In genomic region chr1:190944109-190944760, GRCm38 (mm10) we compare ENCODE assay signal across 9 mouse cellular contexts. TPM values are rescaled to one million over a fixed set of nuclear protein-coding genes. Genes with fewer than 3 reads are reported as not detected.
DNase-seq lines count a peak whose midpoint lies in the region; ATAC-seq and TF ChIP-seq lines count a peak whose summit lies in the region.
"Had no signal": no experiment of that assay in that cellular context is flagged by ENCODE, and none has a peak within 500 bp of the region (broad histone marks: within the 10 kb centered on the region; RNA-seq: fewer than 3 reads in every experiment).

No protein-coding gene starts in this region.

- TF ChIP-seq CTCF in MEL (IDR thresholded peaks at IDR 0.05 in 2 of 3, conservative IDR thresholded peaks at IDR 0.05 in 1 of 3; ENCODE audit: control insufficient read depth in 1 of 3, insufficient read depth in 1 of 3, low read depth in 2 of 3, low read length in 3 of 3, poor library complexity in 1 of 3, severe bottlenecking in 1 of 3): peak; percentile 74 to 91 (median 87)

- H3K79me2 ChIP-seq in MEL (ENCODE audit: control insufficient read depth, insufficient read depth, low read length, poor library complexity): no peaks in the 10 kb centered on the region

- DNase-seq in MEL (ENCODE audit: low read depth, low spot score): peak; percentile 78
- DNase-seq in layer of hippocampus, postnatal 14 days (ENCODE audit: low spot score in 2 of 2): peak; percentile 74 to 83
- DNase-seq in lung, postnatal 25 days (ENCODE audit: low spot score): peak; percentile 71
- peak; percentile 86 for DNase-seq in right cerebral cortex, adult 2 months (ENCODE audit: low spot score in 2 of 2)
- peak; percentile 64 to 70 for DNase-seq in urinary bladder, postnatal 36 days (ENCODE audit: low spot score in 2 of 2)

- H3K27me3 ChIP-seq in MEL (ENCODE audit: control insufficient read depth in 1 of 2, insufficient read depth in 2 of 2, low read length in 2 of 2): no peaks in the 10 kb centered on the region
- H3K27me3 ChIP-seq in forebrain, embryonic 15.5 days: no peaks in the 10 kb centered on the region
- no peaks in the 10 kb centered on the region for H3K27me3 ChIP-seq in hindbrain, embryonic 12.5 days
- H3K27me3 ChIP-seq: megakaryocyte, embryonic 14.5 days had no signal

- ATAC-seq in cerebellum, adult (ENCODE audit: insufficient number of reproducible peaks, low FRiP score, low TSS enrichment): peak; percentile 56; the same call in 1 of the 2 replicates
- ATAC-seq in forebrain, embryonic 15.5 days (replicated peaks): peak; percentile 84
- peak; percentile 64; the same call in 1 of the 2 replicates for ATAC-seq in hindbrain, embryonic 12.5 days (ENCODE audit: low FRiP score)

- H3K9ac ChIP-seq in MEL (ENCODE audit: control insufficient read depth, low read depth, low read length, poor library complexity, severe bottlenecking): no peak overlapping the region
- no peak overlapping the region for H3K9ac ChIP-seq in forebrain, embryonic 15.5 days (replicated peaks)
- no peak overlapping the region for H3K9ac ChIP-seq in hindbrain, embryonic 12.5 days

- no peak for TF ChIP-seq POLR2A in MEL (IDR thresholded peaks at IDR 0.05; ENCODE audit: control insufficient read depth in 1 of 2, insufficient read depth in 1 of 2, low read depth in 1 of 2, low read length in 2 of 2, poor library complexity in 1 of 2)

- H3K4me2 ChIP-seq in forebrain, embryonic 15.5 days (replicated peaks): no peak overlapping the region
- H3K4me2 ChIP-seq in hindbrain, embryonic 12.5 days (replicated peaks): no peak overlapping the region

- no peak overlapping the region for H3K4me3 ChIP-seq in MEL (ENCODE audit: control insufficient read depth in 1 of 2, insufficient read depth in 1 of 2, low read depth in 2 of 2, low read length in 2 of 2)
- no peak overlapping the region for H3K4me3 ChIP-seq in forebrain, embryonic 15.5 days
- no peak overlapping the region for H3K4me3 ChIP-seq in hindbrain, embryonic 12.5 days
- H3K4me3 ChIP-seq: megakaryocyte, embryonic 14.5 days had no signal

- 48% methylated on average over 6 of the region's 6 CpGs for WGBS in forebrain, embryonic 15.5 days
- 56% methylated on average over 6 of the region's 6 CpGs for WGBS in hindbrain, embryonic 12.5 days

- TF ChIP-seq EP300 in MEL (IDR thresholded peaks at IDR 0.05; ENCODE audit: low read depth in 1 of 2, low read length in 2 of 2): no peak

- H3K36me3 ChIP-seq in MEL (ENCODE audit: control insufficient read depth in 1 of 2, insufficient read depth in 2 of 2, low read length in 2 of 2): no peaks in the 10 kb centered on the region; a peak in 1 of 4 replicates
- peaks cover 84% of the 10 kb centered on the region for H3K36me3 ChIP-seq in forebrain, embryonic 15.5 days
- H3K36me3 ChIP-seq in hindbrain, embryonic 12.5 days: peaks cover 82% of the 10 kb centered on the region

- H3K27ac ChIP-seq in MEL (ENCODE audit: control insufficient read depth, low read depth, low read length): no peak overlapping the region
- H3K27ac ChIP-seq in forebrain, embryonic 15.5 days (replicated peaks): no peak overlapping the region
- no peak overlapping the region for H3K27ac ChIP-seq in hindbrain, embryonic 12.5 days

- TF ChIP-seq RAD21 in MEL (IDR thresholded peaks at IDR 0.05; ENCODE audit: low read depth, low read length): peak; percentile 96

- no peaks in the 10 kb centered on the region for H3K9me3 ChIP-seq in MEL (replicated peaks; ENCODE audit: insufficient read depth, low read length)
- H3K9me3 ChIP-seq in forebrain, embryonic 15.5 days: no peaks in the 10 kb centered on the region
- no peaks in the 10 kb centered on the region for H3K9me3 ChIP-seq in hindbrain, embryonic 12.5 days (replicated peaks)
- H3K9me3 ChIP-seq: megakaryocyte, embryonic 14.5 days had no signal

- no peaks in the 10 kb centered on the region for H3K4me1 ChIP-seq in MEL (ENCODE audit: control insufficient read depth in 1 of 2, insufficient read depth in 2 of 2, low read length in 2 of 2)
- H3K4me1 ChIP-seq in forebrain, embryonic 15.5 days: no peaks in the 10 kb centered on the region
- no peaks in the 10 kb centered on the region for H3K4me1 ChIP-seq in hindbrain, embryonic 12.5 days
- H3K4me1 ChIP-seq: megakaryocyte, embryonic 14.5 days had no signal

TF ChIP-seq in MEL, 35 proteins besides CTCF, POLR2A, EP300 and RAD21:
- no peak for TF ChIP-seq MYB (IDR thresholded peaks at IDR 0.05; ENCODE audit: low read depth, low read length)
- peak; percentile 42; the same call in 1 of the 2 replicates for TF ChIP-seq SIN3A (IDR thresholded peaks at IDR 0.05; ENCODE audit: low read length)
- TF ChIP-seq ZC3H11A (IDR thresholded peaks at IDR 0.05; ENCODE audit: low read depth, low read length): peak; percentile 79
- TF ChIP-seq UBTF (IDR thresholded peaks at IDR 0.05; ENCODE audit: borderline replicate concordance, insufficient read depth, low read depth, low read length): no peak
- TF ChIP-seq RCOR1 (IDR thresholded peaks at IDR 0.05; ENCODE audit: low read depth, low read length): no peak
- TF ChIP-seq MEF2A (IDR thresholded peaks at IDR 0.05; ENCODE audit: extremely low read depth, insufficient replicate concordance, low read depth, low read length, poor library complexity, severe bottlenecking): no peak
- peak; percentile 85 for TF ChIP-seq SMC3 (IDR thresholded peaks at IDR 0.05; ENCODE audit: low read depth, low read length)
- TF ChIP-seq TBP (IDR thresholded peaks at IDR 0.05; ENCODE audit: low read depth, low read length): no peak
- TF ChIP-seq USF2 (IDR thresholded peaks at IDR 0.05; ENCODE audit: borderline replicate concordance in 1 of 2, insufficient read depth in 1 of 2, low read depth in 1 of 2, low read length in 2 of 2): no peak
- no peak for TF ChIP-seq BHLHE40 (IDR thresholded peaks at IDR 0.05; ENCODE audit: borderline replicate concordance, low read depth, low read length)
- 0 out of 2 replicates have a peak, but pooled peaks have one; percentile 32 for TF ChIP-seq MXI1 (IDR thresholded peaks at IDR 0.05; ENCODE audit: low read depth, low read length)

RNA-seq across cellular contexts. Expression of gene Angel2, which starts 19.3 kb away (rescaled TPM):
- total RNA-seq in MEL (2012; rRNA removed): 25.1 TPM in 2 replicates
- 10 to 100 TPM in 1 of 2 experiments, not detected in 1; 33.7 TPM for polyA plus RNA-seq in MEL (2012; ENCODE audit: insufficient read depth in 1 of 2, insufficient read length in 2 of 2, low read depth in 1 of 2, low replicate concordance in 2 of 2, missing spikeins in 1 of 2)
- 64.6 and 67.6 TPM in 2 replicates for polyA plus RNA-seq in forebrain, embryonic 15.5 days (2015; fragmentation: Nextera tagmentation; extraction: Ambion mirVana)
- polyA plus RNA-seq in hindbrain, embryonic 12.5 days (2016; fragmentation: Nextera tagmentation; extraction: Ambion mirVana): 63.1 and 64.4 TPM in 2 replicates
- 10 to 100 TPM; 47.4 to 49.0 TPM for total RNA-seq in layer of hippocampus, postnatal 14 days (2021)

RNA-seq across cellular contexts. Expression of gene Rps6kc1, which starts 32.7 kb away (rescaled TPM):
- total RNA-seq in MEL (2012; rRNA removed): 19.3 and 26.2 TPM in 2 replicates
- 10 to 100 TPM in 1 of 2 experiments, not detected in 1; 26.5 TPM for polyA plus RNA-seq in MEL (2012; ENCODE audit: insufficient read depth in 1 of 2, insufficient read length in 2 of 2, low read depth in 1 of 2, low replicate concordance in 2 of 2, missing spikeins in 1 of 2)
- 27.9 and 28.4 TPM in 2 replicates for polyA plus RNA-seq in forebrain, embryonic 15.5 days (2015; fragmentation: Nextera tagmentation; extraction: Ambion mirVana)
- polyA plus RNA-seq in hindbrain, embryonic 12.5 days (2016; fragmentation: Nextera tagmentation; extraction: Ambion mirVana): 23.9 and 29.1 TPM in 2 replicates
- total RNA-seq in layer of hippocampus, postnatal 14 days (2021): 10 to 100 TPM; 54.8 to 59.9 TPM

RNA-seq across cellular contexts. Expression of gene Vash2, which starts 34.9 kb away (rescaled TPM):
- total RNA-seq in MEL (2012; rRNA removed): 2.6 and 3.3 TPM in 2 replicates
- polyA plus RNA-seq in MEL (2012; ENCODE audit: insufficient read depth in 1 of 2, insufficient read length in 2 of 2, low read depth in 1 of 2, low replicate concordance in 2 of 2, missing spikeins in 1 of 2): 1 to 10 TPM in 1 of 2 experiments, not detected in 1; 9.8 TPM
- polyA plus RNA-seq in forebrain, embryonic 15.5 days (2015; fragmentation: Nextera tagmentation; extraction: Ambion mirVana): 84.1 and 88.7 TPM in 2 replicates
- 81.0 and 94.6 TPM in 2 replicates for polyA plus RNA-seq in hindbrain, embryonic 12.5 days (2016; fragmentation: Nextera tagmentation; extraction: Ambion mirVana)
- 1 to 10 TPM; 6.4 to 7.4 TPM for total RNA-seq in layer of hippocampus, postnatal 14 days (2021)
